In the genomic region with DNA sequence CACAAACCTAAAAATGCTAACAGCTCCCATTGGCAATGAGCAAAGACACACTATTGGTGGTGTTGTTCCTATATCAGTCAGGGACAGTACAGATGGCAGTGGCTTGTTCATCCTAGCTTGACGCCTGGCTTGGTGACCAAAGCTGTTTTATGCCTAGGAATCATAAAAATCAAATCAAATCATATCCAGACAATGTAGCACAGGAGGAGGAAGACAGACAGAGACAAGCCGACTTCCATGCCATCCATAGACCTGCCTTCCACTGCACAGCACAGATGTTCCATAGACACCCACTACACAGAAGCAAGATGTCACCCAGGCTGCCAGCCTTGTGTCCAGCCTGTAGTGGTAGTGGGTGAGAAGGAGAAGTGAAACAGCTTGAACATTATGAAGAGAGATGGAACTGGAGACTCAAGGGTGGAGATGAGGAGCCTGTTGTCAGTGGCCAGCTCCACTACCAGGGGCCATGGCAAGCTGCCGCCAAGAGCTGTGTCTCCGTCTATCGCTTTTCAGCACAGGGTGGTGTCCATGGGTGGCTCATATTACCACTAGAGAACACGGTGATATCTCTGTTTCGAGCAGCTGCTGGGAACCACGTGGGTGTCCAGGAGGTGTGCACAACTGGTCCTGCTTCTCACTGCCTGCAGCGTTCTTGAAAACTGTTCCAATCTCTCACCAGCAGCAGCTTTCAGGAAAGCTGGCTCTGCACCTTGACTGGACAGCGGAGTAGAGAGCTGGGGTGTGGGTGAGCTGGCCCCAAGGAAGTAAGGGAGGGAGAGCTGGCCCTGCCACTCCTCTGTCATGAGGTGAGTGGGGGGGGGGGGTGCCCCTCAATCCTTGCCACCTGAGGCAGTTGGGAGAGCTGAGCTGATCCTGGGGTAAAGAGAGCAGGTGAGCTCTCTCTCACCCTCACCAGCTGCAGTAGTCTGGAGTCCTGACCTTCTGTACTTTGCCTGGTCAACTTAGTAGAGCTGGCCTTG, we compare ENCODE assay signal across 23 mouse cellular contexts. TPM values are rescaled to one million over a fixed set of nuclear protein-coding genes. Genes with fewer than 3 reads are reported as not detected.
A peak's percentile ranks its signal among the peaks of the same experiment; 100 is the strongest.
DNase-seq lines count a peak whose midpoint lies in the region; ATAC-seq lines count a peak whose summit lies in the region.
"Had no signal": no experiment of that assay in that cellular context is flagged by ENCODE, and none has a peak within 500 bp of the region (broad histone marks: within the 10 kb centered on the region; RNA-seq: fewer than 3 reads in every experiment).

No protein-coding gene starts in this region.

- WGBS in forebrain, embryonic 12.5 days, result 85% methylated on average over 10 of the region's 10 CpGs
- WGBS in forebrain, embryonic 10.5 days, result 90% methylated on average over 10 of the region's 10 CpGs
- 89% methylated on average over 10 of the region's 10 CpGs for WGBS in neural tube, embryonic 13.5 days
- 90% methylated on average over 10 of the region's 10 CpGs for WGBS in neural tube, embryonic 15.5 days

- no peaks in the 10 kb centered on the region for H3K9me3 ChIP-seq in forebrain, embryonic 12.5 days
- no peaks in the 10 kb centered on the region for H3K9me3 ChIP-seq in forebrain, embryonic 10.5 days
- H3K9me3 ChIP-seq in neural tube, embryonic 13.5 days, result no peaks in the 10 kb centered on the region
- no peaks in the 10 kb centered on the region for H3K9me3 ChIP-seq in neural tube, embryonic 15.5 days (replicated peaks)
- H3K9me3 ChIP-seq: heart, embryonic 15.5 days; limb, embryonic 12.5 days; liver, embryonic 13.5 days had no signal

- 0 out of 2 replicates have a peak, but pooled peaks have one; percentile 2 for ATAC-seq in forebrain, embryonic 12.5 days (ENCODE audit: low FRiP score)
- peak; percentile 53 for ATAC-seq in neural tube, embryonic 13.5 days (ENCODE audit: low read depth)
- ATAC-seq in neural tube, embryonic 15.5 days (ENCODE audit: low FRiP score), result no peak

- H3K4me2 ChIP-seq in forebrain, embryonic 12.5 days, result no peak overlapping the region
- H3K4me2 ChIP-seq in neural tube, embryonic 13.5 days, result no peak overlapping the region
- no peak overlapping the region for H3K4me2 ChIP-seq in neural tube, embryonic 15.5 days
- H3K4me2 ChIP-seq: heart, embryonic 15.5 days; limb, embryonic 12.5 days; liver, embryonic 13.5 days had no signal

- H3K4me3 ChIP-seq in forebrain, embryonic 12.5 days (replicated peaks), result no peak overlapping the region
- no peak overlapping the region for H3K4me3 ChIP-seq in forebrain, embryonic 10.5 days
- no peak overlapping the region for H3K4me3 ChIP-seq in neural tube, embryonic 13.5 days
- H3K4me3 ChIP-seq in neural tube, embryonic 15.5 days (replicated peaks), result no peak overlapping the region
- H3K4me3 ChIP-seq: heart, adult 2 months; heart, embryonic 15.5 days; limb, embryonic 12.5 days; liver, embryonic 13.5 days had no signal

- peaks cover 15% of the 10 kb centered on the region for H3K27me3 ChIP-seq in forebrain, embryonic 12.5 days
- H3K27me3 ChIP-seq in forebrain, embryonic 10.5 days (ENCODE audit: poor library complexity, severe bottlenecking), result peaks cover 25% of the 10 kb centered on the region
- no peaks in the 10 kb centered on the region for H3K27me3 ChIP-seq in neural tube, embryonic 13.5 days
- no peaks in the 10 kb centered on the region for H3K27me3 ChIP-seq in neural tube, embryonic 15.5 days (replicated peaks)
- H3K27me3 ChIP-seq: heart, embryonic 15.5 days; limb, embryonic 12.5 days; liver, embryonic 13.5 days had no signal

- intact Hi-C loops in left cerebral cortex, postnatal 4 days (cut with DNase I), result no loop called here

- no peak overlapping the region for H3K9ac ChIP-seq in forebrain, embryonic 12.5 days
- H3K9ac ChIP-seq in neural tube, embryonic 13.5 days, result no peak overlapping the region
- H3K9ac ChIP-seq in neural tube, embryonic 15.5 days (replicated peaks), result no peak overlapping the region
- H3K9ac ChIP-seq: heart, embryonic 15.5 days; limb, embryonic 12.5 days; liver, embryonic 13.5 days had no signal

- no peaks in the 10 kb centered on the region for H3K36me3 ChIP-seq in forebrain, embryonic 12.5 days (replicated peaks)
- no peaks in the 10 kb centered on the region for H3K36me3 ChIP-seq in forebrain, embryonic 10.5 days (replicated peaks)
- H3K36me3 ChIP-seq in neural tube, embryonic 13.5 days, result no peaks in the 10 kb centered on the region
- H3K36me3 ChIP-seq in neural tube, embryonic 15.5 days, result no peaks in the 10 kb centered on the region
- H3K36me3 ChIP-seq: heart, embryonic 15.5 days; limb, embryonic 12.5 days; liver, embryonic 13.5 days had no signal

- peaks cover 5% of the 10 kb centered on the region; the same call in 1 of the 2 replicates for H3K4me1 ChIP-seq in forebrain, embryonic 12.5 days
- H3K4me1 ChIP-seq in forebrain, embryonic 10.5 days, result peaks cover 14% of the 10 kb centered on the region
- H3K4me1 ChIP-seq in neural tube, embryonic 13.5 days (replicated peaks), result 0 out of 2 replicates have a peak, but pooled peaks cover 3% of the 10 kb centered on the region
- H3K4me1 ChIP-seq in neural tube, embryonic 15.5 days, result no peaks in the 10 kb centered on the region
- H3K4me1 ChIP-seq: heart, embryonic 15.5 days; limb, embryonic 12.5 days; liver, embryonic 13.5 days had no signal

- H3K27ac ChIP-seq in forebrain, embryonic 12.5 days, result no peak overlapping the region
- H3K27ac ChIP-seq in forebrain, embryonic 10.5 days, result no peak overlapping the region
- no peak overlapping the region for H3K27ac ChIP-seq in neural tube, embryonic 13.5 days (replicated peaks)
- no peak overlapping the region for H3K27ac ChIP-seq in neural tube, embryonic 15.5 days (replicated peaks)
- H3K27ac ChIP-seq: heart, adult 2 months; heart, embryonic 15.5 days; limb, embryonic 12.5 days; liver, embryonic 13.5 days had no signal

- no peak for DNase-seq in forebrain, embryonic 10.5 days (ENCODE audit: extremely low spot score, low spot score)
- peak; percentile 66 for DNase-seq in left cerebral cortex, postnatal 4 days
- no peak for DNase-seq in left cerebral cortex, adult 8-10 months (ENCODE audit: low spot score in 2 of 2)
- no peak for DNase-seq in natural killer cell, adult 2 months (ENCODE audit: low spot score in 2 of 2)
- DNase-seq: adrenal gland, postnatal 25 days; cerebellum, adult 9-10 months; gastrocnemius, postnatal 36 days; heart, adult 2 months; heart, postnatal 36 days; kidney, adult 8-10 months; kidney, postnatal 14 days; liver, embryonic 13.5 days; lung, adult 2 months; lung, postnatal 14 days; right cerebral cortex, adult 18-20 months; right cerebral cortex, postnatal 4 days; thymus, postnatal 14 days had no signal

RNA-seq across cellular contexts. Expression of gene Luzp2, which starts 51.5 kb away (rescaled TPM):
- polyA plus RNA-seq in forebrain, embryonic 12.5 days (2016; fragmentation: Nextera tagmentation; extraction: Ambion mirVana), result 4.3 and 5.2 TPM in 2 replicates
- 0.60 and 0.87 TPM in 2 replicates for polyA plus RNA-seq in forebrain, embryonic 10.5 days (2016; fragmentation: Nextera tagmentation; extraction: Ambion mirVana)
- 10 to 100 TPM; 66.9 to 67.9 TPM for total RNA-seq in left cerebral cortex, postnatal 4 days (2021)
- total RNA-seq in left cerebral cortex, adult 8-10 months (2022), result 10 to 100 TPM; 80.0 to 93.5 (median 86.9) TPM
- polyA plus RNA-seq in neural tube, embryonic 13.5 days (2015; fragmentation: Nextera tagmentation; extraction: Ambion mirVana), result 16.3 and 19.8 TPM in 2 replicates
- 27.1 and 32.8 TPM in 2 replicates for polyA plus RNA-seq in neural tube, embryonic 15.5 days (2015; fragmentation: Nextera tagmentation; extraction: Ambion mirVana)
- total RNA-seq: monocyte, adult 5-6 weeks had no signal
